Mouse (Mus musculus): ENCODE measurements at regions not wholly inside any gene's neighbourhood (a gene's known extent, or its start where the extent isn't known, plus 50 kb on each side); places are given as distances from the start of the nearest gene placed in this dataset.

DNA sequence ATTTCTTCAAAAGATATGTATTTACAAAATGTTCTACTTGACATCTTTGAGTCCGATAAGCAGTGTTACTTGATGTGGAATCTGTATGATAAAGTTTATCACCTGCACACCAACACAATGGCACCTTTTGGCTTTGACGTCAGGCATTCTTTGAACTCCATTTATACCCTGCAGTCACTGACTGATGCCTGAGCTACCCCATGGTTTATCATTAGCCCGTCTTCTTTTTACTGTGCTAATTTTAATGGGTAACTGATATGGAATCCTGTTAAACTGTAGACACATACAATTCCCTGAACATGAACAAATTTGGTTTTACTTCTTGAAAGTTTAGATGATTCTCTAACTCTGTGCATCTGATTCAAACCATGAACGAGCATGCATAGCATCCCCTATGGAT lies 253.8 kb upstream of the Klf6 start:
- no peak for DNase-seq (ENCODE audit: low read depth, low spot score)

DNA sequence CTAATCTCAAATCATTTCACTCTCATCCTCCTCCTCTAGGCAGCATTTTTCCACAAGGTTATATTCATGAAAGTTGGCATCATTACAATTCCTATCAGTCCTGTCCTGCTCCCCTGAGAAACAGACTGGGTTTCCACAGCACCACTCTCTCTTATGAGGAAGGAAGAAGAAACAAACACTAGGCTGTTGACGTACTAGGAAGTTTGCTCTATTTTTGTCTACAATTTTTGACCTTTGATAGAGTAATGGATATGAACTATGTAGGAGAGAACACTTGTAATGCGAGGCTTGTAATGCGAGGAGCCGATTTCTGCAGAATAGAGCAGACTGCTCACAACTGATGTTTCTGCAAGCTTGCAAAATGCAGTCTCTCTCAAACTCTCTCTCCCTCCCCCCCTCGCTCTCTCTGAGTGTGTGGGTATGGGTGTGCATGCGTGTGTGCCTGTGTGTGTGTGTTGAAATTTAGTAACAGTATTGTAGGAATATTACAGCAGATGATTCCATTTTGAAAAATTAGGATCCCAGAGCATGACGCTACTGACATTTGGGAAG lies 247.0 kb upstream of the Klf6 start:
- DNase-seq (ENCODE audit: low read depth, low spot score) = no peak

DNA sequence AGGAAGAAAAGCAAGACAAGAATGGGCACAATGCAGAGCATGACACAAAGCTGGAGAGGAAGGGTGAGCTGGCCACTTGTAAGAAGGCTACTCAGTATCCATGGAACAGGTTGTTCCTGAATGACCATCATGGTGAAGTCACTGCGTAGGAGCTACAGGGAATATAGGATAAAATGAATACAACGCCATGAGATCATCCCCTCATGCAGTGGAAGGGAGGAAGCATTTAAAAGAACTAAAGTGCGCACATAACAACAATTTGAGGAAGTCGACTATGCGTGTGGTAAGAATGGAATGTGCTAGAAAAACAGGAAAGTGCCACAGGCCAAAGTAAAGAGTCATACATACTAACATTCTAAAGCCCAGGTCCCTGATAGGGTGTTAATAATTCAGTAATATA lies 246.4 kb upstream of the Klf6 start:
- no peak for DNase-seq (ENCODE audit: low read depth, low spot score)

DNA sequence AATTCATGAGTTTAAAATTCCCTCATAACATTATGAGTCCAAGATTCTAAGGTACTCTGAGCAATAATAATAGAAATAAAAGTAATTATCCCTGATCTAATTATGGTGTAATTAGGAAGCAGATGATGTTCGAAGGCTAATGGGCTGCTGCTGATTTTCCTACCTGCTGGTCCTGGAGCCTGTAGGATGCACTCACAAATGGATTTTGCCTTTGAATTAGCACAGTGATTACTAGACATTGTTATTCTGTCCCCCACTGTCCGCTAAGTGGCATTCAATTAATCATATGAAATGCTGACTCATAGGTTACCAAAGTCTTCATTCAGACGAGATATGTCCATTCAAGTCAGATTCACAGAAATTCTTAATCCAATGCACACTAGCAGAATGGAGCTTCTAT lies 246.0 kb upstream of the Klf6 start:
- DNase-seq (ENCODE audit: low read depth, low spot score) = no peak

DNA sequence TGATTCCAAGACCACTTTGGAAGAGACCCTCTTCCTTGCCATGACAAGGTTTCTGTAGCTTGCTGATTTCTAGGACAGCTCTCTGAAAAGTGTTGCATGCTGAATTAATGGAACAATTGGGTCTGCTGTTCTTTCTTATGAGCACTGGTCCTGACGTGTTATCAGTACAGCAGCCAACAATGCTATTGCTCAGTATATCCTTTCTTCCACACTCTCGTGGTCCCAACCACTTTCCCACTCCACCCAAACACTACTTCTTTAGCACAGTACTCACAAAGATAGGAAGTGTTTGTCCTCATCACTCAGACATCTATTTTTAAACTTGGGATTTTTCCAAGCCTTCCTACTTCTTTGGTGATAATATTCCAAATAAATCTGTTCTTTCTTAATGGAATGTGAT lies 233.2 kb upstream of the Klf6 start:
- no peak for DNase-seq (ENCODE audit: low read depth, low spot score)

DNA sequence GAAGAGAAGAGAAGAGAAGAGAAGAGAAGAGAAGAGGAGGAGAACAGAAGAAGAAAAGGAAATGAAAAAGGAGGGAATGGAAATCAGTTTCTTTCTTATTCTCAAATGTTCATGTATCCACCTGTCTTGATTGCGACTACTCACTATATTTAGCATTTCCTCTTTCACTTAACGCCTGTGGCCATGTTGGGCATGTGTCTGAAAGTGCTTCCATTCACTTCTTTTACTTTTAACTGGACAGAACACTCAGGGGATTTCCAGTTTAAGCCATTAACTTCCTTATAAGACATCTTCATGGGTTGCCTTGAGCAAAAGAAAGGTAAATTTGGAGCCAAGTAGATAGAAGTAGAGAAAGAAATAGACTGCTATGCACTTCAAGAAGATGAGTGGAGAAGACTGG lies 226.3 kb upstream of the Klf6 start:
- no peak for DNase-seq (ENCODE audit: low read depth, low spot score)

DNA sequence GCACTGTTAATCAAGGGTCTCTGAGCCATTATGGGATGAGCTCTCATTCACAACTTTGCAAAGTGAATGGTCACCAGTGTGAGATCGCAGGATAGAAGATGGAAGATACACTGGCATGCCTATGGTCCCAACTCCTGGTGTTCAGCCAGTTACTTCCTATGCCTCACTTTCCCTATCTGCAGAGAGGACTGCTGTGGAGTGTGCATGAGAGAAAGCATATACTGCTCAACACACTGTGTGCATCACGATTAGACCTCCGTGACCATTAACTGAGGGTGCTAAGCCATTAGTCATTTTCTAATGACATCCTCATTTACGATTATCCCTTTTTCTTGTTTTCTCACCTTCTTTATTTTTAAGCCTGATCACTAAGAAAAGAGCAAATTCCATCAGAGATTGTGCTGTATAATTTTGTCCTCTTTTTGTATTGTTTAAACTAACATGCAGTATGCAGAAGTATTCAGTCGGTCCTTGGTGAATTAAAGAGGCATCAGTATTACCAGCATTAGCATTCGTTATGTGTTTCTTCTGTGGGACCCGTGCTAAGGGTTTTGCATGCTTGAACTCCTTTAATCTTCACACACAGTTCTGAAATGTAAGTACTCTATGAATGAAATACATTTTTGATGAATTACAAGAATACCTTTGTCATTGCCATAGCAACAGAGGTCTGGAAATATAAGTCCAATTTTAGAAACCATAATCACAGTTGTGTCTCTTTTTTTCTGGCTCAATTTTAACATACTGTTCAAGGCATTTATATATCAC lies 219.4 kb upstream of the Klf6 start:
- no peak for DNase-seq (ENCODE audit: low read depth, low spot score)

DNA sequence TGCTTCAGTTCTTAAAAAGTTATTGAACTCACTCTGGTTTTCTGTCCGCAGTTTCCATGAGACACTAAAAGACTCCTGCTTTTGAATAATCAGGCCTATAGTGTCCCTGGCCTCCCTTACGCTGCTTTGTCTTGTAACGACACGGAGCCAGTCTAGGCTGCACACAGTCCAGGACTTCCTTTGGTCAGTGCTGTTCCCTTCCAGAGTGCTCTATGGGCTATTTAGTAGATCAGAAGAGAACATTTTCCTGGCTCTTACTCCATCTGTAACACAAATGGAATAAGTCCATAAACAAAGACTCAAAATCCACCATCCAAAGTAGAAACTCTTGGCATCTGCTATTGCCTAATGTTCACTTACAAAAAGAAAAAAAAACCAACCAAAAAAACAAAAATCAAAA lies 213.0 kb upstream of the Klf6 start:
- DNase-seq (ENCODE audit: low read depth, low spot score) = no peak

DNA sequence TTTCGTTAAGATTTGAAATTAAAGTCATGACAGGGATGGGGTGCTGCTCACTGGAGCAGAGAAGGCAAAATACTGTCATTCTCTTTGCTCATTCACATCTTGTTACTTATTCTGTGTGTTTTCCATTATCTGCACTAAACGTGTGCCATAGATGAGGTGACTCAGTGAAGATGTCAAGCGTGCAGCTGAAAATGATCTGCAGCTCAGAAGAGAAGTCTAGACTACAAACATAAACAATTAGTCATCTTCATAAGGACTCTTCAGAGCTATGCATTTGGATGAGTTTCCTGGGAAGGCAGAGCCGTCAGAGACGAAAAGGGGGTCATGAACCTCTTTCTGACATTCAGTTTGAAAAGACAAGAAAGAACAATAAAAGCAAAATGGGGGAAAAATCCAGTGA lies 203.7 kb upstream of the Klf6 start:
- DNase-seq (ENCODE audit: low read depth, low spot score) = no peak

DNA sequence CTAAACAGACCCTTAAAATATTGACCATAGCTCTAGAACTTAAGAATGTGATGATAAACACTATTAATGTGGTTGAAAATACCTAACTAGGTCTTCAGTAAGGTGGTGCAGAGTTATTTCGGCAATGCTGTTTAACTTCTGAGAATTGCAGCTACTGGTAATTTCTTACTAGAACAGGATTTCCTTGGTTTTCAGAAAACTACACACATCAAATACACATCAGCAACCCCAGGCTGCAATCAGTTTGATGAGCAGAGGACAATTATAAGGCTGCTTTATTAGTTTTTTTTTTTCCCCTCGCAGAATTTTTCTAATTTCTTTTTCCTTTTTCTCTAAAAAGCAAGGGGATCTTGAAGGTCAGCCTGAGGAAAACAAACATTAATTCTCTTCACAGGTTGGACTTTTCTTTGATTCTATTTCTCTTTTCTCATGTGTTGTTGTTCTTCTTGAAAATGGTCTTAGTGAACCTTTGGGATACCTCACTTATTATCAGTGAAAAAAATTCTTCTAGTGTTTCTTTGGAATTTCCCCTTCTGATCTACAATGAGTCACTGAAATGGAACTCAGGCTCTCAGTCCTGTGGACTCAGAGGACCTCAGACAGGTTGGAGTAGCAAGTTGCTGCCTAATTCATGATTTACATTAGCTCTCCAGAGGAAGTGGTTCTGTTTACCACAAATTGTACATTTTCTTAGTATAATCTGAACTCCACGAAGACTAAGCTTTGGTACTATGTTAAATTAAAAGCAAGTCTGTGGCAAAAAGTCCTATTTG lies 194.9 kb upstream of the Klf6 start:
- DNase-seq (ENCODE audit: low read depth, low spot score) = no peak

DNA sequence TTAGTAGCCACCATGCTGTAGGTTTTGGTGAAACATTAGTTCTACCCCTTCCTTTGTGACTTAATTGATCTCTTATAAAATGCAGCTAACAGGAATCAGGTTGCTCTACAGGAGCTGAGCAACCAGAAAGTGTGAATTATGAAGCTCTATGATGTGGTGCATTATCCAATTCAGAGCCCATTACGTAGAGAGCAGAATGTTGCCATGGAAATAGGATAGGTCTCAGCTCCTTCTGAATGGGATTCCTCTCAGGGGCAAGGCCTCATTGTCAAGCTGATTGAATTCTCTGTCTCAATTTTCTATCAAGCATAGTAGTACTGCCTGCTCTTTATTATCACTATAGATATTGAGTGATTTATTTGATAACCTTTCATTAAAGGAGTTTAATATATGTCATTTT lies 185.6 kb upstream of the Klf6 start:
- peak; percentile 71 for DNase-seq (ENCODE audit: low read depth, low spot score)

DNA sequence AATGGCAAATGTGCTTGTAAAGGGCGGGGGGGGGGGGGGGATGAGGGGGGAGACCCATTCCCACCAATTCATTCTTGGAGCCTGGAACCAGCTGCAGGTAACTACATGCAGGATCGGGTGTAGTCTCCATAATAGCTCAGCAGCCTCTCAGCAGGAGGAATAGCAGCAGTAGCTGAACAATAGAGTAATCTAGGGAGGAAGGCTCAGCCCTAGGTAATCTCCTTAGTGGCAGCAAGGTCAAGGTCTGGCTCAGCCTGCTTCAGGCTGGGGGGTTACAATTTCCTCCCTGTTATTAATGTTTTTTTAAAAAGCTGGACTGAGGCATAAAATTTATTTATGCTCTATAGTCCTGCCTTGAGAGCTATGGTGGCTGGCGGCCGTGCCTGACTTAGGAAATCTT lies 171.2 kb upstream of the Klf6 start:
- peak; percentile 92 for DNase-seq (ENCODE audit: low read depth, low spot score)

DNA sequence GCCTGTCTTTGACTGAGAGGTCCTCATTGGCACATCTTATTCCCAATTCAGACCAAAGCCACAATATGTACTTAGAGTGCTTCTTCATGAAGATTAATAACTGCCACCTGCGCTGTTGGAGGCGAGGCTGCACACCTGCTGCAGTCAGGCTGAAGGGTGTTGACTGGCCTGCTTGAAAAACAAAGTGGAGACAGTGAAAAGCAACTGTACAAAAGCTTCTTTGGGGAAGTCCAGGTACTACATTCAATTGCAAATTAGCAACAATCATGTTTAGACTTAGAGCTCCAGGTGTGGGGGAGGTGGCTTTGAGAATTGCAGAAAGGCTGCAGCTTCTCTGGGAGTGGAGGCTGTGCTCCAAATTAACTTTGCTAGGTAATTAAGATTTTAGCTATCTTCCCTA lies 170.6 kb upstream of the Klf6 start:
- DNase-seq (ENCODE audit: low read depth, low spot score) = peak; percentile 94

DNA sequence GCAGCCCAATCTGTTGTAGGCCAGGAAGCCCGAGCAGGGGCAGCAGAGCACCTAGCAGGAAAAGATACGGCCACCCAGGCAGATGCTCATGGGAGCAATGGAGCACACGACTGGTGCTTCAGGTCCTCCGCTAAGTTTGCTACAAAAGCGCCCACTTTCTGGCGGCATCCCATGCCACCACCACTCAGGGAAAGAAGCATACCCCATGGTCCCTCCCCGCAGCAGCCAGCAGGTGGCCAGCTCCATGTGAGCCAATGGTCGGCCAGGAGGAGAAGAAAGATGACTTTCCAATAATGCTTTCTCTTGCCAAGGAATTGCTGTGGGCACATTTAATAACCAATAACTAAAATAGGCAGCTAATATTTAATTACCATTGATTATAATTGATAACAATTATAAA lies 166.7 kb upstream of the Klf6 start:
- peak; percentile 56 for DNase-seq (ENCODE audit: low read depth, low spot score)

DNA sequence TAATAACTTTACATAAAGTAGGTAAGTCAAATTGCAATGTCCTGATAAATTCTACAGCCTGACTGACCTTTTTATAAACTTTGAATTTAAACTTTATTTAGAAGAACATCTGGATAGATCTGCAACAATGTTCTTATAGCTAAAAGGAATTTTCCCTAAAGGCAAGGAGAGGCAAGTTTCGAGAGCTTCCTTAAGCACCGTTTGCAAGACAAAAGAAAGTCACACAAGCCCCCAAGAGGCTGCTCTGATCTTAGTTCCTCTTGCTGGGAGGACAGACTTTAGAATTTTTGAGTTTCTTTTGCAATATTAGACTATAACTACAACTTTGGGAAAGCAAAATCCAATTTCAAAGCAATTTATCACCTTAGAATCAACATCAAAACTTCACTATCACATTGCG lies 165.7 kb upstream of the Klf6 start:
- DNase-seq (ENCODE audit: low read depth, low spot score) = peak; percentile 81

DNA sequence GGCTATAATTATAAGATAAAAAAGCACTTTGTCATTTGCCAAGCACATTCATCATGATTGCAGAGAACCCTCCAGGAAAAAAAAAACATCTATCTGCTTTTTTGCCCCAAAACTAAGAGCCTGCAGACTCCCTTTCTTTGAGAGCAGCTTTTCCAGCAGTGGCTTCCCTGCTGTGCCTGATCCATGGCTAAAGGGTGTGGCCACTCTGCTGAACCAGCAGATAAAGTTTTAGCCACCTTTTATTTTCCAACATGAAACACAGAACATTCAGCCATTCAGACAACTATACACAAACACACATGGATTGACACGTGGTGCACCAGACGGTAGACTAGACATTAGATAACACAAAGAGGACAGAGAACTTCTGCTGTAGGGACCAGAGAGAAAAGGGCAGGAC lies 164.9 kb upstream of the Klf6 start:
- peak; percentile 84 for DNase-seq (ENCODE audit: low read depth, low spot score)

DNA sequence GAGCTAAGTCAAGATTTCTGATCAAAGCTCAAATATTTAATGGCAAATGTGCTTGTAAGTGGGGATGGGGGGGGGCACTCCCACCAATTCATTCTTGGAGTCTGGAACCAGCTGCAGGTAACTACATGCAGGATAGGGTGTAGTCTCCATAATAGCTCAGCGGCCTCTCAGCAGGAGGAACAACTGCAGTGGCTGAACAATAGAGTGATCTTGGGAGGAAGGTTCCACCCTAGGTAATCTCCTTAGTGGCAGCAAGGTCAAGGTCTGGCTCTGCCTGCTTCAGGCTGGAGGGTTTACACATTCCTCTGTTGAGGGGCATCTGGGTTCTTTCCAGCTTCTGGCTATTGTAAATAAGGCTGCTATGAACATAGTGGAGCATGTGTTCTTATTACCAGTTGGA lies 164.0 kb upstream of the Klf6 start:
- DNase-seq (ENCODE audit: low read depth, low spot score) = peak; percentile 95

DNA sequence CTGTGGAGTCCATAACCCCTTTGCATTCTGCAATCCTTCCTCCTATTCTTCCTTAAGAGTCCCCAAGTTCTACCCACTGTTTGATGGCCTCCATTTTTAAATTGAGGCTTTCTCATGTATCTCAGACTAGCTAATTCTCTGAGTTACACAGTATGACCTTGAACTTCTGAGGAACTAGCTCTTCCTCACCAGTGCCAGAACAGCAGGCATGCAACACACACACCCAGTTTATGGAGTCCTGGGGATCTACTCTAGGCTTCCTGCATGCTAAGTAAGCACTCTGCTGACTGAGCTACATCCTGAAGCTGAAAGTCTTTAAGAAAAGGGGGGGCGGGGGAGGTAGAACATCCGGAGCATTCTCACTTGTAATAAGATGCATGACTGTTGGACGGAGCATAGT lies 159.2 kb upstream of the Klf6 start:
- DNase-seq (ENCODE audit: low read depth, low spot score) = peak; percentile 97

DNA sequence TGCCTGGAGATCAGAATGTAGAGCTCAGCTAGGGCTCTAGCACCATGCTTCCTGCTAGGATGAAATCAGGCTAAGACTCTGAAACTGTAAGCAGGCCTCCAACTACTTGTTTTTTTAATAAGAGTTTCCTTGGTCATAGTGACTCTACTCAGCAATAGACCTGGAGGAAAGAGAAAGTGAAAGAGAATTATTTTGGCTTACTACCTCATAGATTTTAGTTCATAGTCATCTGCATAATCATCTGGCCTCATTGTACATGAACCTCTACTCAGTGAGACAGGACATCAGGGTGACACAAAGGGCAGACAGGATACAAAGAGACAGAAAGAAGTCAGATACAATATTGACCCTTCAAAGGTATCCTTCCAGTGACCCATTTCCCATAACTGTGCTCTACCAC lies 156.3 kb upstream of the Klf6 start:
- DNase-seq (ENCODE audit: low read depth, low spot score) = no peak

DNA sequence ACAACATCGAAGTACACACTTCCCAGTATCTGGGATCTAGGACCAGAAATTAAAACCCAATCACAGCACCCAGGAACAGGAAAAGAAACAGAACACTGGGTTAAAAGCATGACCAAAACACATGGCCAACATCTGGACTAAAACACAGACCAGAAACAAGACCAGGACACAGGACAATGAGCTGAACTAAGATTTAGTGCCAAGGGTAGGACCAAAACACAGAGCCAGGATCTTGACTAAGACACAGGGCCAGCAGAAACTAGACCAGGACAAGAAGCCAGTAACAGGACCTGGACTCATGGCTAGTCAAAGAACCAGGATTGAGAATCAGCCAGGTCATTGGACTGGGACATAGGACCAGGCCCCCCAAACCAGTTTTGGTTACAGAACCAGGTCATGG lies 149.6 kb upstream of the Klf6 start:
- no peak for DNase-seq (ENCODE audit: low read depth, low spot score)

DNA sequence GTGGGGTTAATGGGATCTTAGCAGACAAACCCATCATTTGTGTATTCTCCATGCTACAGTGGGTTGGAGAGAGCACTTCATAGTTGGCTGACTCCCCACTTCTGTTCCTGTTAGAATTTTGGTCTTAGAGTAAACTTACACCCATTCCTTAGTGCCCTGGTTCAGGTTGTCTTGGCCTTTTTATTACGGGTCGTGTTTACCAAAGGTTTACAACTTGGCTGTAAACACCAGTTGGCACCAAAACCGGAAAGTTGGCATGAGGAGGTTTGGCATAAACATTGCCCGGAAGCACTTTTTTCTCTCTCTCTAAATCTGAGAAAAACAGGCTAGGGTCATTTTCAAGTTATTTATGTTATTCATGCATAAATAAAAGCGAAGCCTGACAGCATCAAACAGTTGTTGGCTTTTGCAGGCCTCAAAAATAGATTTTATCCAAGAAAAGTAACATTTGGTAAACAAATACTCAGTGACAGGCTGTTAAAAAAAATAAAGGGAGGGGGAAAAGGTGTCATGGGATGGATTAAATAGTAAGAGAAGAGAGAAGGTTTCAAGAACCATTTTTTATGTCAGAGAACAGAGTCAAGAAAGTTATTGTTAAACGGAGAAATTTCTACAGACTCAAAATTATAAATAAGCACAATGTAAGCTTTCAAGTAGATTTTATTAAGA lies 148.0 kb upstream of the Klf6 start:
- DNase-seq (ENCODE audit: low read depth, low spot score) = no peak

DNA sequence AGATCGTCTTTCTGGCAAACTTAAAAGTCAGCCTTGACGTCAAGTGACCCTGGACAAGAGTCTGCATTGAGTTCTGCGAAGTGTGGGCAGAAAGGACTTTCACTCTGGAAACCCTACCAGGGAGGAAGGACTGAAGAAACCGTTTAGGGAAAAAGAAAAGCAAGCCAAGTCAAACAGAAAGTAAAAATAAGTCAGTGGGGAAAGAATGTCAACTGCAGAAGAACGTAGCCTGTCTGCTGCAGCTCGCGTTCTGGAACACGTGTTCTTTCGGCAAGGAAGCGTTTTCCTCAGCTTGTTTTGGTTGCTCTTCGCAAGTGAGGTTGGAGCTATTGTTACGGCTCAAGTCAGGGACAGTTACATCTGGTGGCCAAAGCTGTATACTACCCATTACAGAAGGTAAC lies 147.1 kb upstream of the Klf6 start:
- no peak for DNase-seq (ENCODE audit: low read depth, low spot score)

DNA sequence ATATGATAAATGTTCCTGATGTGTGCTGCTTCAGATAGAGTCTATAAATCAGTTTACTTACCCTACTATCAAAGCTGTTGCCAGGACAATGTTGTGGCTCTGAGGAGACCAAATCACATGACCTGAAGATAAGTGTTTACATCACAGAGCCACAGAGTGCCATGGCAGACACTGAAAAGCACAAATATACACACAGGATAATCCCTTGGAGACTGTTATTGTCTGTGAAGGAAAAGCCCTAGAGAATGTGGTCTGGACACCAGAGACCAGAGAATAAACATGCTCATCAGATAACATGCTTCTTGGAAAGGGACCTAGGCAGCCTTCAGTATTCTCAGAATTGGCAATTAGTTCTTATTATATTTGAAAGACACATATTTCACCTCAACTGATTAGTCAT lies 146.5 kb upstream of the Klf6 start:
- DNase-seq (ENCODE audit: low read depth, low spot score) = no peak
